Mouse (Mus musculus): Measurements from ENCODE around the gene Esr1.

The Esr1 gene

DNA sequence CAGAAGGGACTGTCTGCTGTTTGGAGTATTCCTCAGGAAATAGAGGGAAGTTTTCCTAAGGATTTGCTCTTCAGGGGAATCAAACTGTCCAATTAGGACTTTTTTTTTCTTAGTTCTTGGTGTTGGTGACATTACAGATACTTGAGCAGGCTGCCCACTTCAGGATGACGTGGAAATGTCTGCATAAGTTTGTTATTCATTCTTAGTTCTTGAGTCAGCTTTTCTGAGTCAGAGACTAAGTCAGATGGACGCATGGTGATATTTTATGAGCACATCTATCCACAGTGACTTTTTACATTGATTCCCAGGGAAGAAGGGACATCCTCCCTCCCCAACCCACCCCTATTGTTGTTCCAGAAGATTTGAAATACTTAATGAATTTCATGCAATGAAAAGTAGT, 372.5 kb downstream of the Esr1 start:
- no peak for DNase-seq (ENCODE audit: low spot score in 2 of 2)

DNA sequence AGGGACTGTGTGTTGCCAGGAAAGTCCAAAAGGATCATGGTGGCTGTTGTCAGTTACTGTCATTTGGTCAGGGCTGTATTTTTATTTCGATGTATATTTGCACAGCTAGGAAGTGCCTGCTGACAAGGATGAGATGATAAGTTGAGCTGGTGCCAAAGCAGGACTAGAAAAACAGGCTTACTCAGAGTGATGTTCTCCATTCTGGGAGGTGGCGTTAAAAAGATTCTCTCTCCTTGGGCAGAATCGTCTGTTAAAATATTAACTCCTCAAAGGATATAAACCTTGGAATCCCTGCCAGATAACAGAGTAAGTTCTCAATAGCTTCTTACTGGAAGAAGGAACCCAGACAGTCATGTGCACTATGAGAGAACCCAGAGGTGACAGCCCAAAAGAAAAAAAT, 382.4 kb downstream of the Esr1 start:
- no peak for DNase-seq (ENCODE audit: low spot score in 2 of 2)

DNA sequence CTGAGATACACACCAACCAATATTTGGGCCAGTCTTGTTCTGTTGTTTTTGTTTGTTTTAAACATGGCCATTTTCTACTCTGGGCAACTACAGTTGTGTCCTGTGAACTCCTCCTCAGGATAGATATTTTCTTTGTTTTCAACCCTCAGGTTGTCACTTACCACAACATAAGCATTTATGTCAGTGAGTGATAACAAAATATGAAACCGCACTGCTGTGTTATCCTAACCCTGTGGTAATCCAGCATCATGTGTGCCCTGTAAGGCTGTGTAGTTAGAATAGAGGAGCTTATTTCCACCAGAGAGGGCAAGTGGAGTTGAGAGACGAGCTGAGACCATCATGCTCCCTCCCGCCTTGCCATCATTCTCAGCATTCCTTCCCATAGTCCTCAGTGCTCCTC, 385.2 kb downstream of the Esr1 start:
- DNase-seq (ENCODE audit: low spot score in 2 of 2) = no peak

DNA sequence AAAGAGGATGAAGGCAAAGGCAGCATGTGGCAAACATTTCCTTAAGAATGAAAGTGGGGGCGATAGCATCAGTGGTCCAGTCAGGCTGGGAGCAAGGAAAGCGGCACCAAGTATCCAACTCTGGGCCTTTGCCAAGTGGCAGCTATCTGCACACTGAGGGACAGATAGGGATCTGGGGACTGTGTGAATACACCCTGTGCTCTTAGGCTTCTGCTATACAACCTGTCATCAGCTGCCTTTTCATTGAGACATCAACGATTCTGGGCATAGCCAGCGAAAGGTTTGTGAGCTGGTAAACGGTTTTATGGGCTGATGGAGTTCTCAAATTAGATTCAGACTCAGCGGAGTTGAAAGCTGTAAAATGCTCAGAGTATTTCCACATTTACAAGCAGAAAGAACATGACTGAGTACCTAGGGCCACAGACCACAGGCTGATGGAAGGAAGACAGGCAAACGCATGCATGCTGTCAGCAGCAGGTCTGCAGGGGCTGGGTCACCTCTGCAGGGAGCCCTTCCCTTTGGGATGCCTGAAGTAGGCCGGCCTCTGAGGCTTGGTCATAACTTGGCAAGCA, 397.5 kb downstream of the Esr1 start:
- no peak for DNase-seq (ENCODE audit: low spot score in 2 of 2)

DNA sequence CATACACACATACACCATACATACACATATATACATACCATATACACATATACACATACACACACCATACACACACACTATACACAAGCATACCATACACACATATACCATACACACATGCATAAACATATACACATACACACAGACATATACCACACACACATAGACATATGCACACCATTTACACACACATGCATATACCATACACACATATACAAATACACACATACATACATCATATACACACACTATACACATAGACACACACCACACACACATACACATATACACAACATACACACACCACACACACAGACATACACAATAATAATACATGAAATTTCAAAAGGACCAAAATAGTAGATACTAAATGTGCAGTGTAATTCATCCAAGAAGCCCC, 400.6 kb downstream of the Esr1 start:
- DNase-seq (ENCODE audit: low spot score in 2 of 2) = no peak

DNA sequence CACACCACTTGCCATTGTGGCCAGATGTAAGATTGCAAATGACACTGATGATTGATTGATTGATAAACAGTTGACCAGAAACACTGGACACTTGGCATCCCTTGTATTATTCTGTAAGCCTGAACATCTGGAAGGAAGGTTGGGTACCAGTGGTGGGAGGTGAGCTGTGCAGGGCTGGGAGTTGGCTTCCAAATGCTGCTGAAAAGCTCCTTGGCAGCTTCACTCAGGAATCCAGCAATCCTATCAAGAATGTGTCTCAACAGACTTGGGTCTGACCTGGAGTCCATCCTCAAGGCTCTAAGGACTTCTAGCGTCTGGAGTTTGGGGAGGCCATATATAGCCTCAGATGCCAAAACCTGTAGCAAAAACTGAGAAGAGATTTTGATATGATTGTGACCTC, 403.6 kb downstream of the Esr1 start:
- DNase-seq (ENCODE audit: low spot score in 2 of 2) = no peak

DNA sequence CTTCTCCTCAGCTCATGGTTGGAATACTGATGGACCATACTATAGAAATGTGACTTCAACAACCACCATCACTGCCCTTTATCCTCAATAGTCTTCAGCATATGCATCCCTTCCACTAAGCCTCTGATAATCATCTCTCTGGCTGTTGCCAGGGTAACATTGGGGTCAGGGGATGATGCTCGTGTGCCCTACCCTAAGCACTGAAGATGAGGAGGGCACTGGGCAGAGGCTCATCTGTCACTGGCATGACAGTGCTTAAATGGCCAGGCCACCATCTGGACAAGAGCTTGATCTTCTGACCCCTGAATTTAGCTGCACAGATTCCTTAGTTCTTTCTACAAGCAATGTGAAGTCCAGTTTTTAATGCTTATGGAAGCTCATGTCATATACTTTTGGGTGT, 405.8 kb downstream of the Esr1 start:
- DNase-seq (ENCODE audit: low spot score in 2 of 2) = no peak

DNA sequence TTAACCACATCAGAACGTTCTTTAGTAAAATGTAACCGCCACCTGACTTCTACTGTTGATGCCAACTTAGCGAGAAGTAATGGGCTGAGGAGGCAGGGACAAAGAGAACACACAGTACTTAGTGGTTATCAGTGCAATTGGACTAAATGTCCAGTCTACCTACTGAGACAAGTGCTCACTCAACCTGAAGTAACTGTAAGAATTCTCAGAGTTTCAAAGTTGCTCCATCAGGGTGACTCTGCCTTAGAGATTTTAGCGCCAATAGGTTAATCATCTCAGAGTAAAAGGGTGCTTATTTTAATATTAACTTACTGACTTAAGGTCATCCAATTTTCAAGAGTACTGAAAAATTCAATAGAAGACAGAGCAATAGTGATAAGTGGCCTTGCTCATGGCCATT, 414.5 kb downstream of the Esr1 start:
- no peak for DNase-seq (ENCODE audit: low spot score in 2 of 2)

DNA sequence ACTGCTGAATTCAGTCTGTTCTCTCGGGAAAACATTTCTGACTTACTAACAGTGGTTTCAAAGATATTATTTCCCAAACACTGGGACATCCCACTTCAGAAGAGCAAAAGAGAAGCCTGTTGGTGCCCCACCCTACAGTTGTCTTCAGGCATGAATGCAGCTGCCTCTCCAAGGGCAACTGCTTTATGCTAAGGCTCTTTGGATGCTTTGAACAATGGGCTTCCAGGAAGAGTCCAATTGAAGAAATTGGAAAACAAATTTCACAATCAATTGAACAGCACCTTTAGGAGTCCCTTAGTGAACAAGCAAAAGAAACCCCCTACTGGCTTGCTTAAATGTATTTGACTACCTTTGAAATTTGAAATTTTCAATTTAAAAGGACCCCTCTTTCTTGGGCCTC, 415.8 kb downstream of the Esr1 start:
- DNase-seq (ENCODE audit: low spot score in 2 of 2) = no peak

DNA sequence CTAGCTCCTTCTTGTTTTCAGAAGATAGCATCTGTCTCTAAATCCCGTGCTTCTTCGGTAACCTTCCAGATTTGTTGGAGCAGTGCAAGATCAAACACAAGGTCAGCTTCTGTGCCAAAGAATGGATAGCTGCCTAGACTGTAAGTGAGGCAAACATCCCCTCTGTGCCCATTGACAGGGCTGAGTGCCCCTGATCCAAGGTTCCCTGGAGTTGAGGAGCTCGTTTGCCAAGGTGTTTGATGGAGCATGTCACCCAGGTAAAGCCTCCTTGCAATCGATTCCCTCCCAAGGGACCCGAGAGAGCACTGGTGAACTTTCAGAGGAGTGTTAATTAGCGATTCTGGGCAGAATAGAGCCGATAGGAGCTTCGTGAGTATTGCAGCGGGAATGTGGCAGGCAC, 416.9 kb downstream of the Esr1 start:
- DNase-seq (ENCODE audit: low spot score in 2 of 2) = no peak

DNA sequence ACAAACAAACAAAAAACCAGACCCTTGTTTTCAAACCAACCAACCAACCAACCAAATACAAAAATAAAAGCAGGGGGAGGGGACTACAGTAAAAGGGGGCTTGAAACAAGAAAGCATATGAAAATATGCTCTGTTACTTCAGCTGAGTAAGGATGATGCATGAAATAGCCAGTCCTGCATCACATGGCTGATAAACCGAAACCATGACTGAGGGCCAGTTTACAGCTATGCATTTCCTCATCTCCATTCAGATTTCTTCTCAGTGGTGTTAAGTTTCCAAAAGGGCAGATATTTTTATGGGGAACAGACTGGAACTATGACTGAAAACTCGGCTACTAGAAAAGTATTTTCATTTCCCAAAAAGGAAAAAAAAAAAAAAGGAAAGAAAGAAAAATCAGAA, 417.8 kb downstream of the Esr1 start:
- no peak for DNase-seq (ENCODE audit: low spot score in 2 of 2)

DNA sequence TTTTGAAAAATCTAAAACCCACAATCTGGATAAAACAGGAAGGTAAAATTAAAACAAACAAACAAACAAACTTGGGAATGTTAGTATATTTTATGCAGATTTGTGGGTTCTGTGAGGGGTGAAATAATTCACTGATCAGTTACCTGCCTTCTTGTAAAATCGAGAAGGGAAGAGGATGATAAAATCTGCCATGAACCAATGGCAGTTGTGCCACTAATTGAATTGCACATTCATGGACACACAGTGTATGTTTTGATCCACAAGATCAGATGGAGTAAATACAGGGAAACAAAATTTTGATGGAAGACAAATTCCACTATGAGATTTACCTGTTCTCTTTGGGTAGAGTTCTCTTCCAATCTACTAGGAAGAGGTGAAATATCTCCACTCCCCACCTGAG, 418.5 kb downstream of the Esr1 start:
- no peak for DNase-seq (ENCODE audit: low spot score in 2 of 2)

DNA sequence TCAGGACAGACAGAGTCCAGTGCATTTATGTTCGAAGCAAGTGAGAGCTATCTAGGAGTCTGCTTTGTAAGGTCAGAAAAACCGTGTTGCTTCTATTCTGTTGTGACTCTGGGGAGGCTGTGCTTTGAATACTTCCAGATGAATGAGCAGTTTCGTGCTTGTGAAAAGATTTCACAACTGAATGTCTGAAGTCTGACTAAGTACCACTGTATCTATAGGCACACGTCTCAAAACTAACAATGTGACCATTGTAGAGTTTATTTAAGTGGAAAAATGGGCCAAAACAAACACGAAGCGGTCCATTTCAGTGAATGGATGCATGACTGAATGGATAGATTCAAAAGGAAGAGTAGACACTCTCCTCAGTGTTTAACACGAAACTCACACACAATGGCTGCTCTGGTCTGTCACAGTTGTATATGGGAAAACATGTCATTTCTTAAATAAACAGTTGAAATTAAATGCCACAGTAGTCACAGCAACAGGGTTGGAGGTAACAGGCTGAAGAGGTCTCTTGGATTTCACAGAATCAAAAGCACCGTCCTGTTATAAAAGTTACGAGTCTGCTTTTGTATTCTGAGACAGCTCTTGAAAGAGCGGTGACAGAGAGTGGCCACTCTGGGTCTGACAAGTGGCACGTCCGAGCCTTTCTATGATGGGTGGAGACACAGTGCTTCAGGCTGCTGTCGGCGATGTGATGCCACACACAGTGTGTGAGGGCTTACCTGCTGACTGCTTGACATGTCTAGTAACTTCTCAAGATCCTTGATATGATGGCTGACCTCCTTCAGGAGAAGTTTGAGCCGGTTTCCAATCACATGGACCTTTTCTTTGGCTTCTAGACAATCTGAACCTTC, 421.0 kb downstream of the Esr1 start:
- DNase-seq (ENCODE audit: low spot score in 2 of 2) = no peak

DNA sequence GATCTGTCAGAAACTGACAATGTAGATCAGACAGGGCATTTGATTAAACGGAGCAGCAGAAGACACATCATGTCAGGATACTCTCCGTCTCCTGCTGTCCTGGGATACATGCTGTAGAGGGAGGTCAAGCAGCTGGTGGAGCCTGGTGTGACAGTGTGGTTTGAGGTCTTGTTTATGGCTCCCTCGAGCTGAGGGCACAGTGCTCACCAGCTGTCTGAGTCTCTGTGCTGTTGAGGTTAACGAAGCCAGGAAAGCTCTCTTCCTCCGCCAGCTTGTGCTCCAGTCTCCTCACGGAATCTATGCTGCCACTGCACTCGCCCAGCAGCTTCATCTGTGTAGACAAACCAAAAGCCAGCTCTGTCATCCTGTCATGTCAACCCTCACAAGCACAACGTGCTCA, 429.9 kb downstream of the Esr1 start:
- no peak for DNase-seq (ENCODE audit: low spot score in 2 of 2)

DNA sequence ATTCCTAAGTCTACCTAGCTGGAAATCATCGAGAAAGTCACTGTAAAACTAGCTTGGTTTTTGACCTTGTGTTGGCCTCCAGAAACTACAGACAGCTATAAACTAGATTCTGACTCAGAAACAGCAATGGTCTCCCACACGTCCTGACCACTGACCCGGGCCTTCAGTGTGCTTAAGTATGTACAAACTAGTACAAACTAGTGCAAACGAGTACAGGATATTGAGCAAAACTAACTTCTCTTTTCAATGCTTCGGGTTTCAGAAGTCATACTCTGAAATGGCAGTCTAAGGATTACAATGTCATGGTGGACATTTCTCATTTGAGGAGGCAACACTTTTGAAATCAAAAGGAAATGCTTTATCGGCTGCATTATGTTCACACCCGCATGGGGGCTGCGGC, 433.1 kb downstream of the Esr1 start:
- no peak for DNase-seq (ENCODE audit: low spot score in 2 of 2)

DNA sequence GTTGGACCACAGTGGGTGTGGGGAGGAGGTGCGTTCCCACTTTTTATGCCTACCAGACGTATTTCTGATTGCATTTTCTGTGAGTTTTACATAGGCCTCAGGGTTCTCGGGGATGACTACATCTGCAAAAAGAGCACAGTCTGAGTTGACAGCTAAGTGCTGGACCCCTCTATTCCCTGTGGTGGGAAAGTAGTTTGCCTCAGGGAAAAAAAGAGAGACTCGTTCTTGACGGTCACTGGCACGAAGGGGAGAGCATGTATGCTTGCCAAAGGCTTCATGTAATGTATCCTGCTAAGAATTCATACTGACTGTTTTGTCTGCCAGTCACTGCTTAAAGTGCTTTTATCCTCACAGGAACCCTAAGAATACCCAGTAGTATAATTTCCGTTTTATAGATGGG, 433.8 kb downstream of the Esr1 start:
- no peak for DNase-seq (ENCODE audit: low spot score in 2 of 2)

DNA sequence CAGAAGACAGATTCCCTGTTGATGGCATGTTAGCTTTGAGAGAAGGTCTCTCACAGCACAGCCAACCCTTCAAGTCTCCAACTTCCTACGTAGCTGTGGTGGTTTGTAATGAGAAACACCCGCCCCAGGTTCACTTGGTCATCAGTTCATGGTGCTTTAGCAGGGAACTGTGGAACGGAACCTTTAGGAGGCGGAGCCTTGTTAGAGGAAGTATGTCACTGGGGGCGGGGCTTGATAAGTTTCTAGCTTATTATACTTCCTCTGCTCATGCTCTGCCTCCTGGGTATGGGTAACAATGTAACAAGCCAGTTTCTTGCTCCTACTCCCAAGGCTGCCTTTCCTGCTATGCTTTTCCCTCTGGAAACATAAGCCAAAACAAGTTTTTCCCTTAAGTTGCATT, 434.3 kb downstream of the Esr1 start:
- DNase-seq (ENCODE audit: low spot score in 2 of 2) = no peak

Measured in frontal cortex, postnatal 36 days (tissue).